ENCODE assay signal across 1 mouse cellular context in genomic region chr14:7765569-7766314, GRCm38 (mm10).
TF ChIP-seq lines count a peak whose summit lies in the region.

No protein-coding gene starts in this region.

TF ChIP-seq in CH12.LX, 34 proteins besides CTCF, POLR2A, EP300 and RAD21 (continued from another document):
- TF ChIP-seq ZNF384 (IDR thresholded peaks at IDR 0.05; ENCODE audit: low read depth, low read length), result peak; percentile 74
- peak; percentile 56 for TF ChIP-seq SMC3 (IDR thresholded peaks at IDR 0.05; ENCODE audit: low read depth, low read length)
- TF ChIP-seq PAX5 (IDR thresholded peaks at IDR 0.05; ENCODE audit: low read length), result no peak
- no peak for TF ChIP-seq ZMIZ1 (IDR thresholded peaks at IDR 0.05; ENCODE audit: low read depth, low read length)
- no peak for TF ChIP-seq USF2 (conservative IDR thresholded peaks at IDR 0.05; ENCODE audit: low read depth, low read length)
- 0 out of 2 replicates have a peak, but pooled peaks have one; percentile 47 for TF ChIP-seq RCOR1 (conservative IDR thresholded peaks at IDR 0.05; ENCODE audit: low read depth, low read length)
- peak; percentile 91 for TF ChIP-seq MAZ (IDR thresholded peaks at IDR 0.05; ENCODE audit: low read depth, low read length)
- TF ChIP-seq SIN3A (IDR thresholded peaks at IDR 0.05; ENCODE audit: low read length), result 0 out of 2 replicates have a peak, but pooled peaks have one; percentile 32
- no peak for TF ChIP-seq JUN (IDR thresholded peaks at IDR 0.05; ENCODE audit: insufficient read depth, low read depth, low read length)
- peak; percentile 46; the same call in 1 of the 2 replicates for TF ChIP-seq MEF2A (IDR thresholded peaks at IDR 0.05; ENCODE audit: borderline replicate concordance, low read depth, low read length)
- TF ChIP-seq KAT2A (IDR thresholded peaks at IDR 0.05; ENCODE audit: insufficient replicate concordance, low read length), result no peak
- TF ChIP-seq TBP (conservative IDR thresholded peaks at IDR 0.05; ENCODE audit: low read depth, low read length), result no peak
- 0 out of 2 replicates have a peak, but pooled peaks have one; percentile 23 for TF ChIP-seq TCF12 (IDR thresholded peaks at IDR 0.05; ENCODE audit: low read depth, low read length)
- TF ChIP-seq HCFC1 (IDR thresholded peaks at IDR 0.05; ENCODE audit: low read depth, low read length), result peak; percentile 41; the same call in 1 of the 2 replicates
- TF ChIP-seq MXI1 (IDR thresholded peaks at IDR 0.05; ENCODE audit: low read depth, low read length), result no peak
- TF ChIP-seq E2F4 (IDR thresholded peaks at IDR 0.05; ENCODE audit: insufficient replicate concordance, low read depth, low read length), result 0 out of 2 replicates have a peak, but pooled peaks have one; percentile 78
- no peak for TF ChIP-seq ZKSCAN1 (IDR thresholded peaks at IDR 0.05; ENCODE audit: borderline replicate concordance, low read depth, low read length)
- TF ChIP-seq NELFE (IDR thresholded peaks at IDR 0.05; ENCODE audit: low read depth, low read length), result 0 out of 2 replicates have a peak, but pooled peaks have one; percentile 57
- TF ChIP-seq GABPA (IDR thresholded peaks at IDR 0.05; ENCODE audit: insufficient replicate concordance, low read depth, low read length), result no peak
- peak; percentile 33; the same call in 1 of the 2 replicates for TF ChIP-seq BHLHE40 (IDR thresholded peaks at IDR 0.05; ENCODE audit: low read depth, low read length)
- TF ChIP-seq UBTF (IDR thresholded peaks at IDR 0.05; ENCODE audit: low read depth, low read length), result no peak
